Mouse (Mus musculus) erythroblast, embryonic 14.5 days (primary cell): ENCODE results near the gene Higd1b.

ENCODE experiments used
- GATA1 ChIP-seq: IDR thresholded peaks from 2 replicates; pipeline ENCODE4 v1.6.1; 2012; ENCODE audit warnings: low read length, inconsistent platforms, mixed read lengths
- TAL1 ChIP-seq: IDR thresholded peaks from 3 replicates; pipeline ENCODE4 v1.6.1; 2012; ENCODE audit warnings: low read length, inconsistent platforms, mixed read lengths

GRCm38 (mm10) chr11:102819021-102819782, 16.4 kb upstream of the Higd1b start, which contains the start of gene Gjc1:
- TF ChIP-seq TAL1 (no peak), GATA1 (no peak)
